In genomic region chrX:52050941-52051340, GRCm38 (mm10) we compare ENCODE assay signal across 16 mouse cellular contexts.
"Had no signal": no experiment of that assay in that cellular context is flagged by ENCODE, and none has a peak within 500 bp of the region (broad histone marks: within the 10 kb centered on the region; RNA-seq: fewer than 3 reads in every experiment).

No protein-coding gene starts in this region.

- H3K4me1 ChIP-seq: neural tube, embryonic 13.5 days; neural tube, embryonic 15.5 days; stomach, embryonic 15.5 days had no signal

- H3K9me3 ChIP-seq: neural tube, embryonic 13.5 days; neural tube, embryonic 15.5 days; stomach, embryonic 15.5 days had no signal

- DNase-seq: retina, postnatal 1 day; right cerebral cortex, adult 18-20 months; right cerebral cortex, postnatal 14 days; right cerebral cortex, postnatal 25 days; right cerebral cortex, postnatal 4 days; spleen, adult 18-20 months; thymus, adult 18-20 months; thymus, adult 2 months; thymus, postnatal 14 days; thymus, postnatal 25 days; thymus, postnatal 36 days; thymus, postnatal 4 days had no signal

- H3K4me2 ChIP-seq: neural tube, embryonic 13.5 days; neural tube, embryonic 15.5 days; stomach, embryonic 15.5 days had no signal

- H3K36me3 ChIP-seq: neural tube, embryonic 13.5 days; neural tube, embryonic 15.5 days; stomach, embryonic 15.5 days had no signal

- H3K27ac ChIP-seq: neural tube, embryonic 13.5 days; neural tube, embryonic 15.5 days; stomach, embryonic 15.5 days; stomach, postnatal 0 days had no signal

- H3K9ac ChIP-seq: neural tube, embryonic 13.5 days; neural tube, embryonic 15.5 days; stomach, embryonic 15.5 days had no signal

- H3K4me3 ChIP-seq: neural tube, embryonic 13.5 days; neural tube, embryonic 15.5 days; stomach, embryonic 15.5 days had no signal

- H3K27me3 ChIP-seq: neural tube, embryonic 13.5 days; neural tube, embryonic 15.5 days; stomach, embryonic 15.5 days had no signal
